Mouse (Mus musculus) liver, embryonic 14.5 days (tissue): ENCODE measurements at regions not wholly inside any gene's neighbourhood (a gene's known extent, or its start where the extent isn't known, plus 50 kb on each side); places are given as distances from the start of the nearest gene placed in this dataset.

Experiments
- CTCF ChIP-seq: IDR thresholded peaks from 2 replicates; pipeline ENCODE4 v1.5.1; 2016; ENCODE audit warnings: antibody characterized with exemption, low read depth, control low read depth
- EP300 ChIP-seq: IDR thresholded peaks from 2 replicates; pipeline ENCODE4 v1.6.1; 2016; ENCODE audit warnings: antibody characterized with exemption, low read depth

DNA sequence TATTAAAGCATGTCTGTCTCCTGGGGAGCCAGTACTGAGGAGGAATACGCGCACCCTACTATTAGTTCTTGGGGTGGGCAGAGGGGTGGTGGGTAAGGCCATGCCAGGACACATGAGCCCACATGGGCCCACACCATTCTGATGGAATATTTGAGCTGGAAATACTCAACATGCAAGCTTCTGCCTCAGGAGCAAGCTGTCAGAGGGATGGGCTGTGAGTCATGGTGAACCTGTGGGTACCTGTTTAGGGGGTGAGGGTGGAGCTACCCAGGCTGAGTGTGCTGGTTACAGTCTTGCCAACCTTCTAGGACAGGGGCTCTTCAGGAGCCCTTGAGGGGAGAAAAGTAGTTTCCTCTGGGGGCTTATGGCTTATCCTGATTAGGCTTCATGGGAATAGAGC lies 264.9 kb downstream of the Bcl11a start:
- TF ChIP-seq CTCF (no peak), EP300 (no peak)
